Mouse (Mus musculus) hindbrain, embryonic 13.5 days (tissue): ENCODE data around the gene Stat5b. TPM values are rescaled to one million over a fixed set of nuclear protein-coding genes. Genes with fewer than 3 reads are reported as not detected.
A peak's percentile ranks its signal among the peaks of the same experiment; 100 is the strongest.

Experiments used
- ATAC-seq: fragments of 200-750 bp; cut with Nextera tagmentation; 2 replicates; pipeline ENCODE4 v1.8.0; 2017; ENCODE audit warnings: moderate TSS enrichment; ENCODE audit not compliant: low FRiP score
- H3K27ac ChIP-seq: fragments of 300-500 bp; sonication (generic); 2 replicates; pipeline ENCODE4 v1.5.1; 2015; ENCODE audit warnings: inconsistent platforms, mild to moderate bottlenecking, moderate library complexity
- H3K27me3 ChIP-seq: fragments of 300-500 bp; sonication (generic); 2 replicates; pipeline ENCODE4 v1.6.1; 2015; ENCODE audit warnings: mild to moderate bottlenecking, inconsistent platforms
- H3K36me3 ChIP-seq: fragments of 300-500 bp; sonication (generic); 2 replicates; pipeline ENCODE4 v1.6.1; 2015; ENCODE audit warnings: mild to moderate bottlenecking, inconsistent platforms
- H3K4me1 ChIP-seq: fragments of 300-500 bp; sonication (generic); replicated peaks from 2 replicates; pipeline ENCODE4 v1.6.1; 2015; ENCODE audit warnings: inconsistent platforms
- H3K4me2 ChIP-seq: fragments of 300-500 bp; sonication (generic); 2 replicates; pipeline ENCODE4 v1.6.1; 2015; ENCODE audit warnings: inconsistent platforms, mild to moderate bottlenecking, moderate library complexity
- H3K4me3 ChIP-seq: fragments of 300-500 bp; sonication (generic); 2 replicates; pipeline ENCODE4 v1.5.1; 2015; ENCODE audit warnings: mild to moderate bottlenecking, inconsistent platforms
- H3K9ac ChIP-seq: fragments of 300-500 bp; sonication (generic); 2 replicates; pipeline ENCODE4 v1.6.1; 2015; ENCODE audit warnings: mild to moderate bottlenecking, inconsistent platforms
- H3K9me3 ChIP-seq: fragments of 300-500 bp; sonication (generic); 2 replicates; pipeline ENCODE4 v1.6.1; 2016; ENCODE audit warnings: inconsistent platforms
- WGBS: fragments of 180-500 bp; shearing (Covaris S2); methylation state at CpG from one replicate; pipeline ENCODE4 v1.1.7; 2015; 5-methylcytosine and 5-hydroxymethylcytosine counted together
- polyA plus RNA-seq: library from polyadenylated mRNA; unstranded; fragments of >200 nt; fragmentation: Nextera tagmentation; extraction: Ambion mirVana; gene quantifications from 2 replicates; pipeline ENCODE4 v1.2.1, GENCODE M21; 2015

The Stat5b gene
- polyA plus RNA-seq, 1 experiment from 2014 or later = 14.1 TPM

- peak within 1 kb of the TSS; percentile 47 for H3K4me3 ChIP-seq
- H3K27ac ChIP-seq = no peak within 1 kb of the TSS
- H3K36me3 ChIP-seq = no peaks in the 10 kb centered on the region
- no peaks in the 10 kb centered on the region for H3K9me3 ChIP-seq
- 29% methylated on average over 17 of the region's 17 CpGs for WGBS
- H3K4me2 ChIP-seq = peak within 1 kb of the TSS; percentile 49
- H3K27me3 ChIP-seq = no peaks in the 10 kb centered on the region
- H3K9ac ChIP-seq = peak within 1 kb of the TSS; percentile 58; the same call in 1 of the 2 replicates
- ATAC-seq = no peak; the same call in 1 of the 2 replicates
- H3K4me1 ChIP-seq = peaks cover 5% of the 10 kb centered on the region
These were observed 79.7 kb downstream of the Stat5b start, which contains the start of gene Ghdc for GRCm38 (mm10) chr11:100770646-100771408. Gene Ghdc, minus strand, starts transcription at chr11:100770957.

GRCm38 (mm10) chr11:100769980-100770379 is 80.5 kb downstream of the Stat5b start:
- 0 out of 2 replicates have a peak overlapping the region, but pooled peaks have one; percentile 39 for H3K9ac ChIP-seq
- no peak overlapping the region for H3K27ac ChIP-seq
- H3K9me3 ChIP-seq = no peaks in the 10 kb centered on the region
- no peaks in the 10 kb centered on the region for H3K36me3 ChIP-seq
- peak overlapping the region; percentile 47 for H3K4me3 ChIP-seq
- ATAC-seq = no peak
- peaks cover 5% of the 10 kb centered on the region for H3K4me1 ChIP-seq
- WGBS = 59% methylated on average over 6 of the region's 6 CpGs
- H3K27me3 ChIP-seq = no peaks in the 10 kb centered on the region
- H3K4me2 ChIP-seq = peak overlapping the region; percentile 49

DNA sequence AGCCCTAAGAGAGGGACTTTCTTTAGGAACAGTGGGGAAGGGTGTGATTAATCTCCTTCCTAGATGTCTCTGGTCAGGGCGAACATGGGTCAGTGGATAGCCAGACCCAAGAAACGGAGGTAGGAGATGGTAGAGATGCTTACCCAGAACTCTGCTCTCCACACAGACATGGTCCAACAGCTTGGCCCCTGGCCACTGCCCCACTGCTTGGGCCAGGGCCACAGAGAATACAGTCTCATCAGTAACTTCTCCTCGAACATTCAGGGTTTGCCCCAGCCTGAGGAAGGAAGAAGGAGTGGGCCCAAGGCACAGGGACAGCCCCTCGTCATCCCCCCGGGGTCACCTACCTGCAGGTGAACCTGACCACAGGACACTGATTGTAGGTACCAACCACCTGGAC is 82.7 kb downstream of the Stat5b start:
- Histone ChIP-seq H3K4me2 (no peak overlapping the region), H3K9me3 (no peaks in the 10 kb centered on the region), H3K4me3 (no peak overlapping the region), H3K9ac (no peak overlapping the region), H3K27ac (no peak overlapping the region), H3K27me3 (0 out of 2 replicates have a peak, but pooled peaks cover 2% of the 10 kb centered on the region), H3K4me1 (peaks cover 5% of the 10 kb centered on the region), H3K36me3 (no peaks in the 10 kb centered on the region)
- no peak for ATAC-seq
- 87% methylated on average over 5 of the region's 5 CpGs for WGBS

DNA sequence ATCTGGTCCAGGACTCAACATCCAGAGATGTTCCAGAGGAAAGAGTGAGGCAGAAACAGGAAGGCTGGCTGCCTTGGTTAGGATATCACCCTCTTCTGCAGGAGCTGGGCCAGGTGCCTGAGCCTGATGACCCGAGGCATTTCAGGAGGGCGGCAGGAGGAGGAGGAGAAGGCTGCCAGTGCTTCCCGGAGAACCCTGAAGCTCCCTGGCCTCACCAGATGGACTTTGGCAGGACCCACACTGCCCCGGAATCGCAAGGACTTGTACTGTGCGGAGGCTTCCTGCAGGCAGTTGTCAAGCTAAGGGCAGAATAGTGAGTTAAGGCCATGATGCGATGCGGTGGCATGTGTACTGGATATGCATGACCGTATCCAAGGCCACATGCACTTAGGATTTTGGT is 83.8 kb downstream of the Stat5b start:
- Histone ChIP-seq H3K36me3 (no peaks in the 10 kb centered on the region), H3K27me3 (0 out of 2 replicates have a peak, but pooled peaks cover 7% of the 10 kb centered on the region), H3K9me3 (no peaks in the 10 kb centered on the region), H3K4me3 (no peak overlapping the region), H3K4me1 (peaks cover 10% of the 10 kb centered on the region), H3K27ac (no peak overlapping the region), H3K4me2 (no peak overlapping the region), H3K9ac (no peak overlapping the region)
- ATAC-seq = no peak
- 78% methylated on average over 9 of the region's 9 CpGs for WGBS

- H3K36me3 ChIP-seq = no peaks in the 10 kb centered on the region
- WGBS = 88% methylated on average over 7 of the region's 7 CpGs
- no peaks in the 10 kb centered on the region for H3K9me3 ChIP-seq
- ATAC-seq = no peak
- H3K4me2 ChIP-seq = peak within 1 kb of the TSS; percentile 64
- 0 out of 2 replicates have a peak, but pooled peaks cover 14% of the 10 kb centered on the region for H3K27me3 ChIP-seq
- peak within 1 kb of the TSS; percentile 73 for H3K9ac ChIP-seq
- H3K4me3 ChIP-seq = peak within 1 kb of the TSS; percentile 45
- H3K4me1 ChIP-seq = peaks cover 29% of the 10 kb centered on the region
- H3K27ac ChIP-seq = peak within 1 kb of the TSS; percentile 32; the same call in 1 of the 2 replicates
These were observed 87.7 kb downstream of the Stat5b start, which contains the start of gene Hcrt for GRCm38 (mm10) chr11:100762831-100763230. Gene Hcrt, minus strand, starts transcription at chr11:100762931.

DNA sequence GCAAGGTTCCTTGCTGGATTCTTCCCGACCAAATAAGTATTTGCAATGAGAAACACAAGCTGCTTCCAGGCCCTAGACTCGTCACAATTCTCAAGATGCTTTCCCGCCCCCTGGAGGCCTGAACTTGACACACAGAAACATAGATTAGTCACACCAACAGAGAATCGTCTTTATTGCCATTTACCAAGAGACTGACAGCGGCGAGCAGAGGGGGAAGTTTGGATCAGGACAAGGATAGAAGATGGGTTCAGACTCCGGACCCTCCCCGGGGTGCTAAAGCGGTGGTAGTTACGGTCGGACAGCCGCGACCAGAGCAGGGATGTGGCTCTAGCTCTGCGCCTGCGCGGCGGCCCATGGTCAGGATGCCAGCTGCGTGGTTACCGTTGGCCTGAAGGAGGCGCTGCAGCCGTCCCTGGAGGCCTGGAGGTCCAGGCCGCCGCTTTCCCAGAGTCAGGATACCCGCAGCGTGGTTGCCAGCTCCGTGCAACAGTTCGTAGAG is 88.9 kb downstream of the Stat5b start:
- under 1% methylated on average over 27 of the region's 27 CpGs for WGBS

DNA sequence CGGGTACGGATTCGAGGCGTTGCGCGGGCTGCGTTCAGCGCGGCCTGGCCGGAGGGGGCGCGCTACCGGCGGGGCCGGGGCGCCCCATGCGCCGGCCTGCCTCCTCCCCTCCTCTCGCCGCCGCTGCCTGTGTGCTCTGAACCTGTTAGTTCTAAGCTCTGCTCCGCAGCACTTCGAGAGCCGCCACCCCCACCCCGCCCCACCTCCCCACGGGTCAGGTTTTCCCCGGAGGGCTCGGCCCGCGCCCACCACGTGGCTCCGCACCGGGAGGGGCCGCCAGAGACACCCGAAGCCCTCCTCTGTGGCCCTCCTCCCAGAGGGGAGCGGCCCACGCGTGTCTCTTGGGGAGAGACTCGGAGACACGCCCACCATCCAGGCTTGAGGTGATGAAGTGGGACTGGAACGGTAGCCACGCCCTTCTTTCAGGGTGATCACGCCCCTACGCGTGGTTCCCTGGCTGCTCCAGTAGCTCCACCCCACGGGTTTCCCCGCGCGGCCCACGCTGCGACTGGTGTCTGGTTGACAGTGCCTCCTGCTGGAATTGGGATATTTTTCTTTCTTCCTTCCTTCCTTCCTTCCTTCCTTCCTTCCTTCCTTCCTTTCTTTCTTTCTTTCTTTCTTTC is 90.8 kb downstream of the Stat5b start, which contains the start of gene Kcnh4:
Kcnh4 (minus strand) TSS at position 332 of the 623 bp plus-strand sequence.
- H3K27ac ChIP-seq = peak within 1 kb of the TSS; percentile 71
- peaks cover 19% of the 10 kb centered on the region for H3K36me3 ChIP-seq
- peak; percentile 66 for ATAC-seq
- H3K4me2 ChIP-seq = peak within 1 kb of the TSS; percentile 66
- H3K27me3 ChIP-seq = 0 out of 2 replicates have a peak, but pooled peaks cover 15% of the 10 kb centered on the region
- H3K9me3 ChIP-seq = no peaks in the 10 kb centered on the region
- H3K4me3 ChIP-seq = peak within 1 kb of the TSS; percentile 62
- peaks cover 32% of the 10 kb centered on the region for H3K4me1 ChIP-seq
- 1% methylated on average over 30 of the region's 51 CpGs for WGBS
- H3K9ac ChIP-seq = peak within 1 kb of the TSS; percentile 76

More for the DNA sequence above, 88.9 kb downstream of the Stat5b start:
- Histone ChIP-seq H3K4me3 (peak overlapping the region; percentile 45), H3K9me3 (no peaks in the 10 kb centered on the region), H3K27me3 (0 out of 2 replicates have a peak, but pooled peaks cover 15% of the 10 kb centered on the region), H3K27ac (peak overlapping the region; percentile 32; the same call in 1 of the 2 replicates), H3K4me1 (peaks cover 32% of the 10 kb centered on the region), H3K36me3 (peaks cover 2% of the 10 kb centered on the region), H3K4me2 (peak overlapping the region; percentile 64), H3K9ac (peak overlapping the region; percentile 73)
- peak; percentile 65 for ATAC-seq

GRCm38 (mm10) chr11:100758707-100759610 is 91.6 kb downstream of the Stat5b start:
- ATAC-seq = peak; percentile 62
- 2% methylated on average over 35 of the region's 35 CpGs for whole genome bisulfite sequencing
- H3K4me1 ChIP-seq = peaks cover 32% of the 10 kb centered on the region

DNA sequence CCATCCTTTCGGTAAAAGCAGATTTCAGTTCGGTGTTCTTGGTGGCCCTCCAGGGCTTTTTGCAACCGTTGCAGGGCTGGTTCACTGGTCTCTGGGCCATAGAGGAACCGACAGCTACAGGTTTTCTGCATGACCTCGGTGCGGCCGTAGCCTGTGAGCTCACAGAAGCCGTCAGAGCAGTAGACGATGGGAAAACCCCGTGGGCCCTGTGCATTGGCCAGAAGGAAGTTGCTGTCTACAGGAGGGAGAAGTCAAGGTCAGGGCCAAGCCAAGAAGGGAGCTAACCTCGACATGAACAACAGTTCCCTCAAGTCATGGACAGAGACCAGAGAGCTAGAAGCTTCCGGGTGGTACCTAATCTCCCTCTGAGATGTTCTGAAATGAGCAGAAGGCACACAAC is 93.0 kb downstream of the Stat5b start:
- H3K27ac ChIP-seq = no peak overlapping the region
- peak overlapping the region; percentile 66; the same call in 1 of the 2 replicates for H3K4me2 ChIP-seq
- H3K9me3 ChIP-seq = no peaks in the 10 kb centered on the region
- 0 out of 2 replicates have a peak, but pooled peaks cover 10% of the 10 kb centered on the region for H3K27me3 ChIP-seq
- H3K4me1 ChIP-seq = peaks cover 32% of the 10 kb centered on the region
- 92% methylated on average over 12 of the region's 12 CpGs for WGBS
- no peak overlapping the region for H3K4me3 ChIP-seq
- ATAC-seq = no peak
- no peak overlapping the region for H3K9ac ChIP-seq
- H3K36me3 ChIP-seq = peaks cover 34% of the 10 kb centered on the region

More at GRCm38 (mm10) chr11:100758707-100759610, 91.6 kb downstream of the Stat5b start:
- Histone ChIP-seq H3K27ac (peak overlapping the region; percentile 71), H3K27me3 (0 out of 2 replicates have a peak, but pooled peaks cover 15% of the 10 kb centered on the region), H3K36me3 (peaks cover 25% of the 10 kb centered on the region), H3K9me3 (no peaks in the 10 kb centered on the region), H3K4me2 (peak overlapping the region; percentile 66), H3K4me3 (peak overlapping the region; percentile 62), H3K9ac (peak overlapping the region; percentile 76)

- WGBS = 73% methylated on average over 6 of the region's 6 CpGs
- Histone ChIP-seq H3K9me3 (no peaks in the 10 kb centered on the region), H3K4me1 (peaks cover 30% of the 10 kb centered on the region), H3K27ac (no peak overlapping the region), H3K4me3 (no peak overlapping the region), H3K27me3 (0 out of 2 replicates have a peak, but pooled peaks cover 9% of the 10 kb centered on the region), H3K4me2 (no peak overlapping the region), H3K9ac (no peak overlapping the region), H3K36me3 (peaks cover 44% of the 10 kb centered on the region)
- no peak for ATAC-seq
These were observed 94.0 kb downstream of the Stat5b start for GRCm38 (mm10) chr11:100756476-100756875.

GRCm38 (mm10) chr11:100754693-100755057 is 95.8 kb downstream of the Stat5b start:
- 90% methylated on average over 3 of the region's 3 CpGs for WGBS
- Histone ChIP-seq H3K4me3 (no peak overlapping the region), H3K4me1 (peaks cover 20% of the 10 kb centered on the region), H3K9ac (no peak overlapping the region), H3K4me2 (no peak overlapping the region), H3K9me3 (no peaks in the 10 kb centered on the region), H3K36me3 (peaks cover 62% of the 10 kb centered on the region), H3K27me3 (peaks cover 13% of the 10 kb centered on the region; the same call in 1 of the 2 replicates), H3K27ac (no peak overlapping the region)
- no peak for ATAC-seq
